Mouse (Mus musculus): ENCODE results near the gene Dcps. TPM values are rescaled to one million over a fixed set of nuclear protein-coding genes. Genes with fewer than 3 reads are reported as not detected.
A peak's percentile ranks its signal among the peaks of the same experiment; 100 is the strongest.

The Dcps gene
- polyA plus RNA-seq, 1 experiment from 2014 or later: 98.4 TPM

GRCm38 (mm10) chr9:35115299-35115698, 60.6 kb downstream of the Dcps start:
- H3K36me3 ChIP-seq (ENCODE audit: insufficient read depth, low read length): no peaks in the 10 kb centered on the region
- ATAC-seq (ENCODE audit: low FRiP score, low TSS enrichment): no peak
- no peaks in the 10 kb centered on the region for H3K9me3 ChIP-seq (ENCODE audit: low read length)
- H3K4me1 ChIP-seq (ENCODE audit: insufficient read depth, low read length): peaks cover 27% of the 10 kb centered on the region
- H3K9ac ChIP-seq (replicated peaks; ENCODE audit: low read length): peak overlapping the region; percentile 85; the same call in 1 of the 2 replicates
- H3K4me2 ChIP-seq (replicated peaks; ENCODE audit: low read depth, low read length): peak overlapping the region; percentile 88
- H3K4me3 ChIP-seq (ENCODE audit: low read length): peak overlapping the region; percentile 75
- H3K27me3 ChIP-seq (ENCODE audit: insufficient read depth, low read length): no peaks in the 10 kb centered on the region
- H3K27ac ChIP-seq (ENCODE audit: low read length): no peak overlapping the region
- 33% methylated on average over 4 of the region's 4 CpGs for WGBS

- Histone ChIP-seq H3K4me2 (replicated peaks; ENCODE audit: low read depth, low read length) (no peak overlapping the region), H3K4me3 (ENCODE audit: low read length) (no peak overlapping the region), H3K27me3 (ENCODE audit: insufficient read depth, low read length) (no peaks in the 10 kb centered on the region), H3K4me1 (ENCODE audit: insufficient read depth, low read length) (peaks cover 27% of the 10 kb centered on the region), H3K9me3 (ENCODE audit: low read length) (no peaks in the 10 kb centered on the region), H3K27ac (ENCODE audit: low read length) (no peak overlapping the region), H3K9ac (replicated peaks; ENCODE audit: low read length) (no peak overlapping the region), H3K36me3 (ENCODE audit: insufficient read depth, low read length) (no peaks in the 10 kb centered on the region)
- no peak for ATAC-seq (ENCODE audit: low FRiP score, low TSS enrichment)
- WGBS: 86% methylated on average over 3 of the region's 3 CpGs
Measured at GRCm38 (mm10) chr9:35114234-35114633, 61.6 kb downstream of the Dcps start.

- ATAC-seq (ENCODE audit: low FRiP score, low TSS enrichment): no peak
- Histone ChIP-seq H3K4me3 (ENCODE audit: low read length) (no peak overlapping the region), H3K4me1 (ENCODE audit: insufficient read depth, low read length) (peaks cover 18% of the 10 kb centered on the region; the same call in 1 of the 2 replicates), H3K36me3 (ENCODE audit: insufficient read depth, low read length) (no peaks in the 10 kb centered on the region), H3K27me3 (ENCODE audit: insufficient read depth, low read length) (no peaks in the 10 kb centered on the region), H3K27ac (ENCODE audit: low read length) (no peak overlapping the region), H3K4me2 (replicated peaks; ENCODE audit: low read depth, low read length) (peak overlapping the region; percentile 25), H3K9ac (replicated peaks; ENCODE audit: low read length) (no peak overlapping the region), H3K9me3 (ENCODE audit: low read length) (no peaks in the 10 kb centered on the region)
- WGBS: 28% methylated on average over 19 of the region's 19 CpGs
Measured at GRCm38 (mm10) chr9:35111941-35112595, 63.8 kb downstream of the Dcps start.

GRCm38 (mm10) chr9:35111446-35111845, 64.4 kb downstream of the Dcps start:
- 76% methylated on average over 7 of the region's 7 CpGs for WGBS
- H3K4me3 ChIP-seq (ENCODE audit: low read length): no peak overlapping the region
- no peak for ATAC-seq (ENCODE audit: low FRiP score, low TSS enrichment)
- H3K27me3 ChIP-seq (ENCODE audit: insufficient read depth, low read length): no peaks in the 10 kb centered on the region
- no peak overlapping the region for H3K9ac ChIP-seq (replicated peaks; ENCODE audit: low read length)
- no peaks in the 10 kb centered on the region for H3K9me3 ChIP-seq (ENCODE audit: low read length)
- H3K27ac ChIP-seq (ENCODE audit: low read length): no peak overlapping the region
- H3K36me3 ChIP-seq (ENCODE audit: insufficient read depth, low read length): no peaks in the 10 kb centered on the region
- peaks cover 18% of the 10 kb centered on the region; the same call in 1 of the 2 replicates for H3K4me1 ChIP-seq (ENCODE audit: insufficient read depth, low read length)
- H3K4me2 ChIP-seq (replicated peaks; ENCODE audit: low read depth, low read length): no peak overlapping the region

GRCm38 (mm10) chr9:35110567-35110966, 65.3 kb downstream of the Dcps start:
- no peaks in the 10 kb centered on the region for H3K36me3 ChIP-seq (ENCODE audit: insufficient read depth, low read length)
- H3K27me3 ChIP-seq (ENCODE audit: insufficient read depth, low read length): no peaks in the 10 kb centered on the region
- ATAC-seq (ENCODE audit: low FRiP score, low TSS enrichment): no peak
- H3K4me1 ChIP-seq (ENCODE audit: insufficient read depth, low read length): peaks cover 15% of the 10 kb centered on the region; the same call in 1 of the 2 replicates
- no peak overlapping the region for H3K4me2 ChIP-seq (replicated peaks; ENCODE audit: low read depth, low read length)
- no peak overlapping the region for H3K9ac ChIP-seq (replicated peaks; ENCODE audit: low read length)
- no peak overlapping the region for H3K4me3 ChIP-seq (ENCODE audit: low read length)
- no peak overlapping the region for H3K27ac ChIP-seq (ENCODE audit: low read length)
- 76% methylated on average over 4 of the region's 4 CpGs for WGBS
- H3K9me3 ChIP-seq (ENCODE audit: low read length): no peaks in the 10 kb centered on the region

- H3K27me3 ChIP-seq (ENCODE audit: insufficient read depth, low read length): no peaks in the 10 kb centered on the region
- H3K9ac ChIP-seq (replicated peaks; ENCODE audit: low read length): no peak overlapping the region
- WGBS: 84% methylated on average over 5 of the region's 5 CpGs
- no peaks in the 10 kb centered on the region for H3K9me3 ChIP-seq (ENCODE audit: low read length)
- no peak for ATAC-seq (ENCODE audit: low FRiP score, low TSS enrichment)
- H3K4me2 ChIP-seq (replicated peaks; ENCODE audit: low read depth, low read length): no peak overlapping the region
- H3K4me1 ChIP-seq (ENCODE audit: insufficient read depth, low read length): peaks cover 13% of the 10 kb centered on the region; the same call in 1 of the 2 replicates
- no peak overlapping the region for H3K4me3 ChIP-seq (ENCODE audit: low read length)
- H3K27ac ChIP-seq (ENCODE audit: low read length): no peak overlapping the region
- H3K36me3 ChIP-seq (ENCODE audit: insufficient read depth, low read length): no peaks in the 10 kb centered on the region
Measured at GRCm38 (mm10) chr9:35110051-35110450, 65.8 kb downstream of the Dcps start.

- Histone ChIP-seq H3K36me3 (ENCODE audit: insufficient read depth, low read length) (no peaks in the 10 kb centered on the region), H3K27ac (ENCODE audit: low read length) (no peak overlapping the region), H3K4me2 (replicated peaks; ENCODE audit: low read depth, low read length) (no peak overlapping the region), H3K9ac (replicated peaks; ENCODE audit: low read length) (no peak overlapping the region), H3K9me3 (ENCODE audit: low read length) (no peaks in the 10 kb centered on the region), H3K27me3 (ENCODE audit: insufficient read depth, low read length) (no peaks in the 10 kb centered on the region), H3K4me3 (ENCODE audit: low read length) (no peak overlapping the region), H3K4me1 (ENCODE audit: insufficient read depth, low read length) (peaks cover 13% of the 10 kb centered on the region; the same call in 1 of the 2 replicates)
- WGBS: 52% methylated on average over 5 of the region's 5 CpGs
- no peak for ATAC-seq (ENCODE audit: low FRiP score, low TSS enrichment)
Measured at GRCm38 (mm10) chr9:35108916-35109315, 66.9 kb downstream of the Dcps start.

- H3K36me3 ChIP-seq (ENCODE audit: insufficient read depth, low read length): no peaks in the 10 kb centered on the region
- no peaks in the 10 kb centered on the region for H3K9me3 ChIP-seq (ENCODE audit: low read length)
- 75% methylated on average over 3 of the region's 3 CpGs for WGBS
- no peak for ATAC-seq (ENCODE audit: low FRiP score, low TSS enrichment)
- H3K4me3 ChIP-seq (ENCODE audit: low read length): no peak overlapping the region
- H3K27ac ChIP-seq (ENCODE audit: low read length): no peak overlapping the region
- H3K4me2 ChIP-seq (replicated peaks; ENCODE audit: low read depth, low read length): no peak overlapping the region
- H3K4me1 ChIP-seq (ENCODE audit: insufficient read depth, low read length): peaks cover 13% of the 10 kb centered on the region; the same call in 1 of the 2 replicates
- no peak overlapping the region for H3K9ac ChIP-seq (replicated peaks; ENCODE audit: low read length)
- no peaks in the 10 kb centered on the region for H3K27me3 ChIP-seq (ENCODE audit: insufficient read depth, low read length)
Measured at GRCm38 (mm10) chr9:35108066-35108465, 67.8 kb downstream of the Dcps start.

GRCm38 (mm10) chr9:35107396-35107795, 68.5 kb downstream of the Dcps start:
- H3K4me2 ChIP-seq (replicated peaks; ENCODE audit: low read depth, low read length): no peak overlapping the region
- H3K9me3 ChIP-seq (ENCODE audit: low read length): no peaks in the 10 kb centered on the region
- WGBS: 91% methylated on average over 5 of the region's 5 CpGs
- ATAC-seq (ENCODE audit: low FRiP score, low TSS enrichment): no peak
- no peaks in the 10 kb centered on the region for H3K36me3 ChIP-seq (ENCODE audit: insufficient read depth, low read length)
- H3K4me1 ChIP-seq (ENCODE audit: insufficient read depth, low read length): peaks cover 12% of the 10 kb centered on the region; the same call in 1 of the 2 replicates
- no peak overlapping the region for H3K9ac ChIP-seq (replicated peaks; ENCODE audit: low read length)
- H3K27ac ChIP-seq (ENCODE audit: low read length): no peak overlapping the region
- no peaks in the 10 kb centered on the region for H3K27me3 ChIP-seq (ENCODE audit: insufficient read depth, low read length)
- H3K4me3 ChIP-seq (ENCODE audit: low read length): no peak overlapping the region
